Mouse (Mus musculus): Measurements from ENCODE around the gene Wars.

GRCm38 (mm10) chr12:108909846-108910433, 16.0 kb upstream of the Wars start:
- TF ChIP-seq CTCF (IDR thresholded peaks at IDR 0.05; ENCODE audit: low read depth) = no peak
- TF ChIP-seq EP300 (IDR thresholded peaks at IDR 0.05; ENCODE audit: low read depth) = no peak
